Mouse (Mus musculus) ES-Bruce4 (cell line): ENCODE data around the gene Ube4b. TPM values are rescaled to one million over a fixed set of nuclear protein-coding genes. Genes with fewer than 3 reads are reported as not detected.
A peak's percentile ranks its signal among the peaks of the same experiment; 100 is the strongest.

Source experiments
- H3K27ac ChIP-seq: 2 replicates; pipeline ENCODE4 v1.5.1; 2012; ENCODE audit warnings: low read length, inconsistent platforms; ENCODE audit not compliant: insufficient read depth
- H3K27me3 ChIP-seq: 2 replicates; pipeline ENCODE4 v1.6.1; 2012; ENCODE audit warnings: mild to moderate bottlenecking, low read length, inconsistent platforms; ENCODE audit not compliant: control insufficient read depth, poor library complexity, insufficient read depth, severe bottlenecking
- H3K36me3 ChIP-seq: 2 replicates; pipeline ENCODE4 v1.6.1; 2012; ENCODE audit warnings: inconsistent platforms, mild to moderate bottlenecking, low read length, moderate library complexity; ENCODE audit not compliant: control insufficient read depth, poor library complexity, insufficient read depth, severe bottlenecking
- H3K4me1 ChIP-seq: one replicate; pipeline ENCODE4 v1.8.1; 2011; ENCODE audit warnings: low read length; ENCODE audit not compliant: control insufficient read depth, insufficient read depth
- H3K4me3 ChIP-seq: 2 replicates; pipeline ENCODE4 v1.5.1; 2011; ENCODE audit warnings: low read depth, mild to moderate bottlenecking, low read length
- H3K9ac ChIP-seq: 2 replicates; pipeline ENCODE4 v1.6.1; 2012; ENCODE audit warnings: low read depth, mild to moderate bottlenecking, inconsistent platforms; ENCODE audit not compliant: poor library complexity, severe bottlenecking
- H3K9me3 ChIP-seq: replicated peaks from 2 replicates; pipeline ENCODE4 v1.6.1; 2012; ENCODE audit warnings: mild to moderate bottlenecking, low read length, inconsistent platforms; ENCODE audit not compliant: control insufficient read depth, poor library complexity, insufficient read depth, severe bottlenecking
- CTCF ChIP-seq: IDR thresholded peaks from one replicate; pipeline ENCODE4 v1.8.1; 2011; ENCODE audit warnings: low read depth, low read length
- EP300 ChIP-seq: IDR thresholded peaks from 2 replicates; pipeline ENCODE4 v1.6.1; 2011; ENCODE audit warnings: low read depth, low read length; ENCODE audit not compliant: insufficient read depth
- POLR2A ChIP-seq: IDR thresholded peaks from one replicate; pipeline ENCODE4 v1.8.1; 2011; ENCODE audit warnings: low read length; ENCODE audit not compliant: insufficient read depth
- polyA plus RNA-seq: library from polyadenylated mRNA; stranded (reverse); fragments of >200 nt; gene quantifications from 2 replicates; pipeline ENCODE4 v1.2.4, GENCODE M21; 2011; ENCODE audit warnings: low read depth; ENCODE audit not compliant: missing spikeins, insufficient read depth, insufficient read length

Ube4b gene
- 193 and 218 TPM in 2 replicates for polyA plus RNA-seq

DNA sequence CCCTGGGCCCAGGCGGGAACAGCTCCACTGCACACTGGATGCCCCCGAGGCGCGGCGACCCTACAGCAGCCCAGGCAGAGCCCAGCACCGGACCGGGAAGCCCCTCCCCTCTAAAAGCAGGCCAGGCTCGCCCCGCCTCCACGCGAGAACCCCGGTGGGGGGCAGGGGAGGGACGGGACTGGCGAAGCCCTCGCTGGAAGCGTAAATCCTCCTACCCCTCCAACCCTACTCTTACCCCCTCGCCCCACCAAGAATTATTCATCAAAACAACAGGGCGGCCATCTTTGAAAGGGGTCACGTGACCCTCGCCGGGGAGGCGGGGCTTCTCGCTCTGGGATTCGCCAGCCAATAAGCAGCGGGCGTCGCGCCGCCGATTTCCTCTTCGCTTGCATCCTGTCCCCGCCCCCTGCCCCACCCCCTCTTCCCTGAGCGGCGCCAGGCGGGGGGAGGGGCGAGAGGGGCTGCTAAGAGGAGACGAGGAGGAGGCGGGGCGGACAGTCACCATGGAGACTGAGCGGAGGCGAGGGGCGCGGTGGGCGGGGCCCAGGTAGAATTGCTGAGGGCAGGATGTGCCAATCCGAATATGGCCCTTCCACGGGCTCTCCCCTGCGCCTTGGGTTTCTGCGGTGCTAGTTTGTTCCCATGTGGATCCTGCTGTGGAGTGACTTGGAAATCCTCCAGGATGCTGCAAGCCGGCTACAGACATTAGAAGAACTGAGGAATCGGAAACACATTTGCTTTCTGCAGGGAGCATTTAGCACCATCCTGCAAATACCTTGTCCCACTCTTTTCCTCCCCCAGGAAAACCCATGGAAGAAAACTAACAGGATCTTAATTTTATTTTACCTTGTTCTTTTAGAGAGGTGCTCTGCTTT, at the start of gene Ube4b:
TSS of gene Ube4b (minus strand) at position 425 of the 875 bp plus-strand sequence.
- Histone ChIP-seq H3K27me3 (no peaks in the 10 kb centered on the region), H3K9ac (peak within 1 kb of the TSS; percentile 98), H3K4me3 (peak within 1 kb of the TSS; percentile 91), H3K4me1 (no peaks in the 10 kb centered on the region), H3K27ac (peak within 1 kb of the TSS; percentile 93), H3K36me3 (peaks cover 4% of the 10 kb centered on the region; the same call in 1 of the 2 replicates), H3K9me3 (peaks cover 5% of the 10 kb centered on the region)
- TF ChIP-seq CTCF (no peak), POLR2A (no peak), EP300 (no peak)

DNA sequence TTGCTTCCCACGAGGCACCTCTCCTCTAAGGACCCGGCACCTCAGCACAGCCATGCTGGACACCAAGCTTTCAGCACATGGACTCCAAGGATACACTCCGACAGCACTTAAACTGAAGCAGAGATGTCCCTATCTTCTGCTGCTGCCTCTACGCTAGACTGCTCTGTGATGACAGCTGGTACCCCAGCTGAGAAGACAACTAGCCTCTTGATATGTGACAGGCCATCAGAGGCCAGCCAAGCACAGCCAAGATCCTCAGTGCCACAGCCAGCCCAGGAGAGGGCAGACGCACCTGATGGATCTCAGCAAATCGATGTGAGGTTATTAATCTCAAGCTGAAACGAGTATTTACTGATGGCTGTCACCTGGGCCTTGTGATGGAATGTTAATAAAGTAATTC, 48.5 kb upstream of the Ube4b start:
- no peaks in the 10 kb centered on the region for H3K4me1 ChIP-seq
- no peaks in the 10 kb centered on the region for H3K36me3 ChIP-seq
- H3K4me3 ChIP-seq = no peak overlapping the region
- no peak for TF ChIP-seq EP300
- no peak for TF ChIP-seq CTCF
- TF ChIP-seq POLR2A = no peak
- H3K27me3 ChIP-seq = no peaks in the 10 kb centered on the region
- H3K9me3 ChIP-seq = no peaks in the 10 kb centered on the region
- H3K9ac ChIP-seq = no peak overlapping the region
- H3K27ac ChIP-seq = no peak overlapping the region

- Histone ChIP-seq H3K36me3 (no peaks in the 10 kb centered on the region), H3K27ac (no peak overlapping the region), H3K9me3 (no peaks in the 10 kb centered on the region), H3K4me3 (no peak overlapping the region), H3K27me3 (no peaks in the 10 kb centered on the region), H3K9ac (no peak overlapping the region), H3K4me1 (no peaks in the 10 kb centered on the region)
- TF ChIP-seq CTCF = no peak
- no peak for TF ChIP-seq EP300
- no peak for TF ChIP-seq POLR2A
These were observed 43.0 kb upstream of the Ube4b start for GRCm38 (mm10) chr4:149469557-149469956.

DNA sequence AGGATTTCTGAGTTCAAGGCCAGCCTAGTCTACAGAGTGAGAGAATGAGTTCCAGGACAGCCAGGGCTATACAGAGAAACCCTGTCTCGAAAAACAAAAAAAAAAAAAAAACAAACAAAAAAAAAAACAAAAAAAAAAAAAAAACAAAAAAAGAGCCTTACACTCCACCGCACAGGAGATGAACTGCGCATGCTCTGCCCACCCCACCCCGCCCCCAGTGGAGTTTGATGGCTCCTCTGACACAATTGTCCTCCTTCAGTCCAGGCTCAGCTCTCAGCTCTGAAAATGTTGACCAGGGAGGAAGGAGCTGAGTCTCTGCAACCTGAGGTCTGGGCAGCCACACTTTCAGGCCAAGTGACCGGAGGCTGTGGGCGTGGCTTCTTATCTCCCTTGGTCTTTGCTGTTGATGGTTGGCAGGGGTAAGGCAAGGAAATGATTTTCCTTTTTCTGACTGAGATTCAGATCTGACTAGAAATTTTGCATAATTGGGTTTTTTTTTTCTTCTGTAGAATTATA, 36.9 kb upstream of the Ube4b start:
- Histone ChIP-seq H3K36me3 (no peaks in the 10 kb centered on the region), H3K9me3 (no peaks in the 10 kb centered on the region), H3K9ac (no peak overlapping the region), H3K4me1 (no peaks in the 10 kb centered on the region), H3K27ac (no peak overlapping the region), H3K27me3 (no peaks in the 10 kb centered on the region), H3K4me3 (no peak overlapping the region)
- TF ChIP-seq CTCF (no peak), EP300 (no peak), POLR2A (no peak)

DNA sequence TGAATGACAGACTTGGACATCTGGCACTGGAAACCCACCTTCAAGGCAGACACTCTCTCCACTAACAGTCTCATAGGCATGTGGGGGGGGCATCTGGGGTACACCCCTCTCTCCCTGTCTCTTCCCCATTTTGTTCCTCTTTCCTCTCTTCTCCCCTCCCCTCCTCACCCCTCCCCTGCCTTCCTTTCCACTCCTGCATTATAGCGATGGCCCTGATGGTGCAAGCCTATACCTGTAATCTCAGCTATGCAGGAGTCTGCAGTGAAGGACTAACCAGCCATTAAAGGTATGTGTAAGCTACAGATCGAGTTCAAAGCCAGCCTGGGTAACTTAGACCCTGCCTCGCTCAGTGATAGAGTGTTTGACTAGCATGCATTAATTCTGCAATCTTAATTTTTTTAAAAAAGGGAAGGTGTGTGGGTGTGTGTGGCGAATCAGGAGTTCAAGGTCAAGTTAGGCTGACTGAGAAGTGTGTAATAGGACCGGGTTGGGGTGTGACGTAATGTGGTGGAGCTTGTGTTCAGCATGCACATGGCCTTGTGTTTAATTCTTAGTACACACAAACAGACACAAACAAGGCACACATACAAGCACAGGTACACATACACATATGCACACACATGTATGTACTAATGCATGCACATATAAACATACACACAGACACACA, 35.9 kb upstream of the Ube4b start:
- Histone ChIP-seq H3K27ac (no peak overlapping the region), H3K9ac (no peak overlapping the region)
- TF ChIP-seq CTCF = no peak
- no peak for TF ChIP-seq EP300
- no peak for TF ChIP-seq POLR2A

More for the DNA sequence above, 35.9 kb upstream of the Ube4b start:
- Histone ChIP-seq H3K27me3 (no peaks in the 10 kb centered on the region), H3K36me3 (no peaks in the 10 kb centered on the region), H3K4me1 (no peaks in the 10 kb centered on the region), H3K4me3 (no peak overlapping the region), H3K9me3 (no peaks in the 10 kb centered on the region)
